Mouse (Mus musculus) naive thymus-derived CD4-positive, alpha-beta T cell, adult 2 months (primary cell): Measurements from ENCODE around the gene Efcab5.
"Not testable (repeated sequence)": the region's sequence is repeated elsewhere in the genome, so short reads cannot be mapped to it uniquely, and the experiment has no call there.

Experiments used
- DNase-seq: peaks from one replicate; pipeline ENCODE4 v3.0.0-alpha.2; 2011; ENCODE audit warnings: low read depth

Gene Efcab5

DNA sequence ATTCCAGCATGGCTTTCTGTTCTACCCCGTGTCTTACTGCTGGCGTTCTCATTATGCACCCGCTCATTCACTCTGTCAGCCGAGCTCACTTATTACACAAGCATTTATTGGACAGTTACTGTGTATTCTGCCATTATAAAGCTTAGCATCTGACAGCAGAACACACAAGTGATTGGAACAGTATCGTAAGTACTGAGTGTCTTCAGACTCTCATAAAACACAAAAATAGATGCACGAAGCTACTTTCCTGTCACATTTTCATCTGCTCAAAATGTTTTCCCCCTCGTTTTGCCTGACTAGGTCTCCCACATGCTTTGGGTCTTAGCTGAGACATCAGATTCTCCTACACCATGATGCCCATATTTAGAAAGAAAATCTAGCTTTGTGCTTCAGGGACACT lies 14.2 kb downstream of the Efcab5 start:
- DNase-seq = no peak

DNA sequence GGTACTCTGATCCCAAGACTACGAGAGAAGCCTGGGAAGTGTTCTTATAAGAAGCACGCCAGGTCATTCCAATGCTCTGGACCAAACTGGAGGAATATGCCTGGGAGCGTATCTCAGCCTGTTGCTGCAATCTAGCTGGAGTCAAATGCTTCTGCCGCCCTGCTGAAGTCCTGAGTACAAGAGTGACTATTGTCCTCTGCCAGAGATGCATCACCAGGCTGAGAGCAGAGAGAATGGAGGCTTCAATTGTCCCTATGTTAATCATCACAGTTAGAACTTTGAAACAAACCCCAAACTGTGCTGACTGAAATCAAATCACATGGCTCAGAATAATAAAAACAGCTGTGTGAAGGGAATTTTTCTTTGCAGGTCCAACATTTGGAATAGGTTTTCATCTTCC lies 15.0 kb downstream of the Efcab5 start:
- no peak for DNase-seq

DNA sequence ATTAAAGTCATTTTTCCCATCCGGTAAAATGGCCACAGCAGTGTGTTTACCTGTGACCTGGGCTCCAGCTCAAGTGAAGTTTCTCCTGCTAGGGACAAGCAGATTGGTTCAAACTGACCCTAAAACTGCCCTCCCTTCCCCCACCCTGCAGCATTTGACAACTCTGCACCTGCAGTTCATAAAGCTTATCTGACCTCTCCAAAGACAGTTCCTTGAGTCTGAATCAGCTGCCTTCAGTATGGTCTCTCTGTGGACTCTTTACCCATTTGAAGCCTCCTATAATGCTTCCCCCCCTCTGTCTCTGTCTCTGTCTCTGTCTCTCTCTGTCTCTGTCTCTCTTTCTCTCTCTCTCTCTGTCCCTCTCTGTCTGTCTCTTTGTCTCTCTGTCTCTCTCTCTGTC lies 28.0 kb downstream of the Efcab5 start:
- DNase-seq = no peak

DNA sequence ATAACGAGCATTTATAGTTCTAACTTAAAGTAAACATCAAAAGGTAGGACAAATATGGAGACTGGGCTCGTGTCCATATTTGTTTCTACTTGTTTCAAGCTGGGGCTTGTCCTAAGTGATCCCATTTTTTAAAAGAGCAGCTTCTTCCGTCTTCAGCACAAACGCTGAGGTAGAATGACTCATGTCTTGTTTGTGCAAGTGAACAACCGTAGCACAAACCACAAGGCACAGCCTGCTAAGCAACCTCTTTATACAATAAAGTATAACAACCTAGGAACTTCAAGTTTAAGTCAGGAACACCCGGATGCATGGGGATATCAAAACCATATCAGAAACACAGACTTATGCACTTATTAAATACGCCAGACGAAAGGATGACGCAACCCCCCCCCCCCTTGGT lies 28.4 kb downstream of the Efcab5 start:
- no peak for DNase-seq

DNA sequence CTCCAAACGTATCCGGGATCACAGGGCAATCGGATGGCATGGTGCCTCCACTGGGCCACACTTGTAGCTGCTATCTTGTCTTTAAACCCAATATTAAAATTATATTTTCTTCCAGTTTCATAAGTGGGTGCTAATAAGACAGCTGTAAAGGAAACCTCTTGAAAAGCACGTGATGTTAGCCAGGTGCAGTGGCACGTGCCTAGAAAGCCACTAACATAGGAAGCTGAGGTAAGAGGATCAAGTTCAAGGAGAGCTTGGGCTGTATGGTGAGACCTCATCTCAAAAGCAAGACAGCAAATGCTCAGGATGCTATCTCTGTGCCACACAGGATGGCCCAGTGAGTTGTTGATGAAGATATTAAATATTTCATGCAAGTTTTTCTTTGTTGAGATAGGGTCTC lies 34.6 kb downstream of the Efcab5 start:
- no peak for DNase-seq

DNA sequence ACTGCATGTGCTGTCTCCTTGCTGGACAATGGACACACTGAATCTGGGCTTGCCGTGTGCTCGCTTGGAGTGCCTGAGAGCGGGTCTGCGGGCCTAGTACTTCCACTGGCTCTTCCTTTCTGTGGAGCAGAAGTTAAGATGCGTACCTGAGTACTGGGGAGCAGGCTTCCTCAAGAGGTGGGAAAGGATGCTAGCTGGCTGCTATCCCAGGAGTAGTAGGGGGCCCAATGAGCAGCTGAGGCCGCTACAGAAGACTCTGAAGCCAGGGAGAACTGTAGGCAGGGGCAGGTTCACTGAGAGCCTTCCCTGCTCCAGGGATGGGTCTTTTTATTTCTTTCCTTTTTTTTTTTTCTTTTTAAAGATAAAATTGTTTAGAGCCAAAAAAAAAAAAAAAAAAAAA lies 38.0 kb downstream of the Efcab5 start:
- DNase-seq = no peak

DNA sequence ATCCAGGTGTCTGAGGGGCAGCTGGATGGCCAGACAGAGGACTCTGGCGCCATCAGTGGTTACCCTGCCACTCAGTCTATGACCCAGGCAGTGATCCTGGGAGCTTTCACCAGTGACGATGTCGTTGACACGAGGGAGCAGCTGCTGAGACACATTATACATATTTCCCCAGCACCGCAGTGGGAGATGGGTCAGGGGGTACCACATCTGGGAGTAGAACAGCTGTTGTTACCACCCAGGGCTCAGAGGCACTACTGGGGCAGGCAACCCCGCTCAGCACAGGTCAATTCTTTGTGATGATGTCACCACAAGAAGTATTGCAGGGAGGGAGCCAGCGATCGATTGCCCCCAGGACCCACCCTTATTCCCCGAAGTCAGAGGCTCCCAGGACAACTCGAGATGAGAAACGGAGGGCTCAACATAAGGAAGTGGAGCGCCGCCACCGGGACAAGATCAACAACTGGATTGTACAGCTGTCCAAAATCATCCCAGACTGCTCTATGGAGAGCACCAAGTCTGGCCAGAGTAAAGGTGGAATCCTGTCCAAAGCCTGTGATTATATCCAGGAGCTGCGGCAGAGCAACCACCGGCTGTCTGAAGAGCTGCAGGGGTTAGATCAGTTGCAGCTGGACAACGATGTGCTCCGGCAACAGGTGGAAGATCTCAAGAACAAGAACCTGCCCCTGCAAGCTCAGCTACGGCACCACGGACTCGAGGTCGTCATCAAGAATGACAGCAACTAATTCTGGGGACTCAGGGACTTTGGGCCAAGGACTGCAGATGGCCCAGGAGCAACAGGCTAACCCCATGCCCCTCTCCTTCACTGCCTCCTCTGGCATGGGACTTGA lies 38.8 kb downstream of the Efcab5 start:
- DNase-seq = not testable (repeated sequence)

DNA sequence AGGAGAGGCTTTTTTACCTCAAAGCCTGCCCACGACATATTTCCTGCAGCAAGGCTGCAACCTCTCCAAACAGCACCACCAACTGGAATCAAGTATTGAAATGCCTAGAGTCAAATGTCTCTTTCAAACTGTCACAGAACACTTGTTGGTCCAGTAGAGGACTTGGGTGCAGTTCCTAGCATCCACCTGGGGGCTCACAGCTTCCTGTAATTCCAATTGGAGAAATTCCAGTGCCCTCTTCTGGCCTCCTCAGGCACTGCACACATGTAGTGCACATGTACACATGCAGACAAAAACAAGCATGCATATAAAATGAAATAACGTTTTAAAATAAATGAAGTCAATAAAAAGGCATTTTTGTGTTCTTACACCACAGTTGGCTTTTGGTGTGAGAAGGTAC lies 40.0 kb downstream of the Efcab5 start:
- no peak for DNase-seq

DNA sequence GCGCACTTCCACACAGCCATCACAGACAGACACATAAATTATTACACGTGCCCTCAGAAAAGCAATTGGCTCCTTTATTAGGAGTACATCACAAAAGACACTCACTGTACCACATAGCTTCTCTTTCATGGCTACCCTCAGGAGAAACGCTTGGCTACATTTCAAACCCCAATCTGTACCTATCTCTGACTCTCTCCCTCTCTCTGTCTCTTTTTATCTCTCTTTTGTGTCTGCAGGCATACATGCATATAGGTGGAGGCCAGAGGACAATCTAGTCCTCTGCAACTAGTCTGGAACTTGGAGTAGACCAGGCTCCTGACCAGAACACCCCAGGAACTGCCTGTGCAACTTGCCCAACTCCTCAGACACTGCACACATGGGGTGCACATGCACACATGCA lies 41.0 kb downstream of the Efcab5 start:
- DNase-seq = no peak

DNA sequence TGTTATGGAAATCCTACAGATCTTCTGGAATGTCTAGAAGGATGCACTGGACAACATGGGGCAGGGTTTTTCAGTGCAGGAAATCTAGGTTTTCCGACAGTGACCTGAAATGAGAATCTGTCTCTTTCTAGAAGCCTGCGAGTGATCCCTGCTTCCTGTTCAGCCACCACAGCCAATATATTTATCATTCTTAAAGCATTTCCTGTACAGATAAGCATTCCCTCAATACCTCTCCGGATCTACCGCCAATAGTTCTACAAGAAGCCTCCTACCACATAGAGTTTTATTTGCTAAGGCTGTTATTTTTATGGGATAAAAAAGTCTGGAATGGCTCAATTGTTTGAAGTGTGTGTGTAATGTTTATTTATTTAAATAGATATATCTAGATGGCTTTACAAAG lies 43.3 kb downstream of the Efcab5 start:
- DNase-seq = no peak

DNA sequence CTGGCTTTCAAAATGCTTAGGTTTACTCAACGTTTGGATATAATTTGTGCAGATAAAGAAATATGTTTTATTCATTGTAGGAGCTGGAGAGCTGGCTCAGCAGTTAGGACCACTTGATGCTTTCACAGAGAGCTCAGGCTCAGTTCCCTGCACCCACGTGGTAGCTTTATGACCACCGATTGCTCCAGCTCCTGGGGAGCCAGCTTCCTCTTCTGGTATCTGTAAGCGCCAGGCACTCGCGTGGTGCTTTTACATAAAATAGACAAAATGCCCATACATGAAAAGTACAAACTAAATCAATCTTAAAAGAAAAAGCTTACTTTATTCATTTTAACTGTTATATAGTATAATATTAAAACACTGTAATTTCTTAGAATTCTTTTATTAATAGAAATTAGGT lies 46.8 kb downstream of the Efcab5 start:
- no peak for DNase-seq

DNA sequence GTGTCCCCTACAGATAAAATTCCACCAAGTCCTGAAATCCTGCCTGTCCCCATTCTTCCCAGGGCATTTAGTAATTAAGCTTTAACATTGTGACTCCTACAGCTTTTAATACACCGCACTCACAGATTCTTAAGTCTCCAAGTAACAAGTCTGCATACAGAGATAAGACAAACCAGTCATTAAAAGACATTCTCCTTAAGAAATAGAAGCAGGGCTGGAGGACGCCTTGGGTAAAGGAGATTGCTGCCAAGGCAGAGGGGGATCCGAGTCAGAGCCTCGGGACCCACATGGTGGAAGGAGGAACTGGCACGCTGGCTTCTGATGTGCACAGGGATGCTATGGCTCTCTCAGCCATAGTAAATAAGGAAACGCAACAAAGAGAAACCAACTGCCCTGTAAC lies 48.8 kb downstream of the Efcab5 start:
- no peak for DNase-seq

DNA sequence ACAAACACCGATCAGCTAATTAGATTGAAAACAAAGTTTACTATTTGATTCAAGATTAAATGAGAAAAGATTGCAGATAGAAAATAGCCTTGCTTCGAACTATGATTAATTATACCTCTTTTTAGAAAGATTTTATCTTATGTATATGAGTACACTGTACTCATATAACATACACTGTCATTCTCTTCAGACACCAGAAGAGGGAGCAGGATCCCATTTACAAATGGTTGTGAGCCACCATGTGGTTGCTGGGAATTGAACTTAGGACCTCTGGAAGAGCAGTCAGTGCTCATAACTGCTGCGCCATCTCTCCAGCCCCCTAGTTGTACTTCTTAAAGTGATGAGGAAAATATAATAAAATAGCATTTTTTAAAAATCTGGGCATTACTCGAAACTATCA lies 55.3 kb downstream of the Efcab5 start:
- peak; percentile 5 for DNase-seq

DNA sequence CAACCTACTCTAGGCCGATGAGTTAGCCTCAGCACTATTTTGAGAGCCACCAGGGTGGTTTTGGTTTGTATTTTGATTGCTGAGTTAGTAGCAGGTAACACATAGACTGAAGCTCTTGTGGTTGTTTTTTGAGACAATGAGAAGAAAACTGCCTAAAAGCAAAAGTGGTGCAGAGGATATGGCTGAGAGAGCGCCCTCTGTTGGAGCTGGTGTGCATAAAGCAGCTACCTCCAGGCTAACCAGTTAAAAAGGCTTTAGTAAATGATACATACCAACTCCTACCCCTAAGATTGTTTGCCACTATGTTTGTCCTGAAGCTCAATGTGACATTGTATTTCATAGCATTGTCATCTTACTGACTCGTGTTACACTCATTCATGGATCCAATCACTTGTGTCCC lies 56.2 kb downstream of the Efcab5 start:
- DNase-seq = peak; percentile 58

DNA sequence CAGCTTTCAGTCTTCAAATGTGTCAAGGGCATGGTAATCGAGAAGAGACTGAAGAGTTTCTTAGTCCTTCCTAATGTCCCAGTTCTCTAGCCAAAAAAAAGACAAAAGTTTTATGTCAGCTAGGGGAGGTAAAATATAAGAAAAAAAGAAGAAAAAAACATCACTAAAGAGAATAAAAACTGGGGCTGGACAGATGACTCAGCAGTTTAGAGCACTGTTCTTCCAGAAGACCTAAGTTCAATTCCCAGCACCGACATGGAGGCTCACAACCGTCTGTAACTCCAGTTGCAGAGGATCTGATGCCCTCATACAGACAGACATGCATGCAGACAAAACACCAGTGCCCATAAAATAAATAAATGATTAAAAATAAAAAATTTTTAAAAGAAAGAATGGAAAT lies 60.2 kb downstream of the Efcab5 start:
- no peak for DNase-seq

DNA sequence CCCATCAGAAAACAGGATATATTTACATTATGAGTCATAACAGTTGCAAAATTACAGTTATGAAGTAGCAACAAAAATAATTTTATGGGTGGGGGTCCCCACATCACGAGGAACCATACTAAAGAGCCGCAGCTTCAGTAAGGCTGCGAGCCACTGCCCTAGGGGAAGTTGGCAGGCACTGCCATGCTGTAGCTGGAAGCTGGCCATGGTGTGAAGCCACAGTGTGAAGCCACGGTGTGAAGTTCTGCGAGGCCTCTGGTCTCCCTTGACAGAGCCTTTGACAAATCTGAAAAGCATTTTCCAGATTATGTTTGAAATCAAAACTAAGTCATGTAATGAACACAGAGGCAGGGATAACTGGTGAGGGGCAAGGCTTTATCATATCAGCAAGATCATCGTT lies 77.6 kb downstream of the Efcab5 start:
- no peak for DNase-seq

DNA sequence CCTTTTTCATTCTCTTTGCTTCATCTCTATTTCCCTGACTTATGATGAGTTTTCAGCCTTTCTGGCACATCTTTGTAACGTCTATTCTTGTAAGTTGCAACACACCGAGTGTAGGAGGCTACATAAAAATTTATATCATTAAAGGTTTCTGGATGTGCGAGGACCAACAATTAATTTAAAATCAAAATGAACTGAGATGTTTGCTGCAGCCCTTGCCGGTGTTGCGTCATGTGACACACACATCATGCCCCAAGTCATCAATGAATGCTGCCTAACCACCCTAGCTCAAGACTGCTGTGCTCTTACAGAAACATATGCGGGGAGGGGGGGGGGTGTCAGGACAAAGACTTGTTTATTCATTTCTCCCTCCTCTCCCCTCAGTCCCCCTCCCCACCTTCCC lies 80.3 kb downstream of the Efcab5 start:
- no peak for DNase-seq

DNA sequence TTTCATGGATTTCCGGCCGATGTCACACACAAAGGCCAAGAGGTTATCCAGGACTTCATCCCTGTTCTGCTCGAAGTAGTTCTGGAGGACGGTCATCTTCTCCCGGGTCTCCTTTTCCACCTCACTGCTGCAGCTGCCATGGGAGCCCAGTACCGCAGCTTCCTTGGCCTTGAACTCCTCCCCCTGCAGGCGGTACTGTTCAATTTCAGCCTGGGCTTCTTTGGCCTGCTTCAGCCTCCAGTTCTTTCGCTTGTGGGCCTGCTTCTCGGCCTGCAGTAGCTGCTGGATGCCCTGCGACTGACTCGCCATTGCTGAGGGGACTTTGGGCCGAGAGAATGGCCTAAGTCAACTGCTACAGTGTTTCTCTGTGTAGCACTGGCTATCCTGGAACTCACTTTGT lies 80.9 kb downstream of the Efcab5 start:
- DNase-seq = not testable (repeated sequence)

DNA sequence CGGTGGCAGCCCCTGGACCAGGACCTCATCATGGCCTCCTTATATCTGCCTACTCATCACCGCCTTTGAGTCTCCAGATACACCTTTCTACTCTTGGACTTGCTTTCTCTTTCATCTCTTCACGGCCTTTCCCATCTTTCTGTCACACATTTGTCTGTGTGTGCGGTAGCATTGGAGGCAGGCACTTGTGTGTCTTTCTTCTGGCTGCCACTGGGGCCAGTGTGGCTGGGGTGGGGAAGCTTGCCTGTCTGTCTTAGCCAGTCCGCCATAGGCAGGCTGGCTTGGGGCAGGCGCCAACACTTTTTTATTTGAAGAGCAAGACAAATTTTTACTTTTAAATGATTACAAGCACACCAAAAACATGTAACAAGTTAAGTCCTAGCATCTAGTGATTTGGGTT lies 81.8 kb downstream of the Efcab5 start:
- no peak for DNase-seq

DNA sequence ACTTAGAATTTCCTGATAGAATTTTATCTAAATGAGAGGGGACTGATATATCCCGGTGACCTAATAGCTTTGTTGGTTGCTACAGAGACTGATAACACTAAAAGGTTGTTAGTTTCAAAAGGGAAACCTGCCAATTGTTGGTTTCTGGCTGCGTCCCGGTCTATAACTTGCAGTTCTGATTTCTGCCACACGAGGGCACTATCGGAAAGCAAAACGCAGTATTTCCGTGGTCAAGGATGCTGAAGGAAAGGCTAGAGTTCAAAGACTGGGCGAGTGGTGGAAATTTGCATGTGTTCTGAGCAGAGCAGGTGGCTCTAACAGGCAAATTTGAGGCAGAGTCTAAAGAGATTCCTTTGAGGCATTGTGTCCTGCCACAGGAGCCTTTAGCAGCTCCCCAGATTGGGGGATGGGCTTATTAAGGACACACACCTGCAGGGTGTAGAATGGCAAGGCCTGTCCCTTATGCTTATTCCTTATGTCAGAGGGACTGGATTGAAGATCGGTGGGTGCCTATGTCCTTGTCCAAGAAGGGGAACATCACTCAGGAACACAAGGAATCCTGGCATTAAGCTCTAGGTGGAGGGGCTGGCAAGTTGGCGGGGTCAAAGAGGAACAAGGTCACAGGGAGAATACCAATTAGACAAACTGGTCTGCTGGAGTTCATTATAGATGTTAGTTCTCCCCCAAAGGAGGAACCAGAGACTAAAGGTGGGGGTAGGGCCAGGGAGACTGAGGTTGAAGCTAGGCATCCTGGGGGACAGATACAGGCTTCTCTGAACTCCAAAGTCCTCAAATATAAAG lies 88.4 kb downstream of the Efcab5 start:
- DNase-seq = peak; percentile 84

DNA sequence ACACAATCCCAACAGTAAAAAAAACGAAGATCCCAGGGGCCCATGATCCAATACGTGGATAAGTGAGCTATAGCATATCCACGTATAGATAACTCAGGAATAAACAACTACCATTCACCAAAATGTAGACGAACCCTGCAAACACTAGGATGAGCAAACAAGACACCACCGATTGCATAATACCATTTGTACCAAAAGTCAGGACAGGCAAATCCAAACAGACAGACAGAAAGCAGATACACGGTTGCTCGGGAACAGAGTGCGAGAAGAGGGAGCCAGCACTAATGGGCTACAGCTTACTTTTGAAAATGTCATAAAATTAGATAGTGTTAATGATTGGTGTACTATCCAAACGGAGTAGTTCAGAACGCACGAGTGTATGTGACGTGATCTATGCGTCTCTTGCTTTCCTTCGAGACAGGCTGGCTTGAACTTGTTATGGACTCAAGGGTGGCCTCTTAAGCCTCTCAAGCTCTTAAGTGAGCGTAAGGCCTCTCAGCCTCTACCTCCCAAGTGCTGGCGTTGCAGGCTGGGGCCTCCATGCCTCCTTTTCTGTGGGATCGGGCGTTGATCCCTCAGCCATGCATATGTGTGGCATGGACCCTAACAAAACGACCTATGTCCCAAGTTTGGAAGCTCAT lies 90.3 kb downstream of the Efcab5 start:
- no peak for DNase-seq

DNA sequence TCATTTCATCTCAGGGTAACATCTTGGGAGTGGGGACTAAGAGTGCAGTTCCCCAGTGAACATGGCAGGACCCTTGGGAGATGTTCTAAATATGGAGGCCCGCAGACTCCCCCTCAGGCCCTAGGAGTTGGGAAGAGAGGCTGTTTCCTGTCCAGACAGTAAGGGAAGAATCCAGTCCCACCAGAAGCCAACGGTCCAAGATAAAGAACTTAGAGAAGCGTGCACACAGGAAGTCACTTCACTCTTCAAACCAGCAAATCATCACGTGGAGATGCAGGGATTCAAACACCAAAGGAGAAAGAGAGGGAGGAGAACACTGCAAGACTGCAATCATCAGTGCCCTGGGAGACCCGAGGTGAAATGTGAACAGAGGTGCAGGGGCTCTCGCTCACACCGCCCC lies 91.8 kb downstream of the Efcab5 start:
- DNase-seq = no peak

DNA sequence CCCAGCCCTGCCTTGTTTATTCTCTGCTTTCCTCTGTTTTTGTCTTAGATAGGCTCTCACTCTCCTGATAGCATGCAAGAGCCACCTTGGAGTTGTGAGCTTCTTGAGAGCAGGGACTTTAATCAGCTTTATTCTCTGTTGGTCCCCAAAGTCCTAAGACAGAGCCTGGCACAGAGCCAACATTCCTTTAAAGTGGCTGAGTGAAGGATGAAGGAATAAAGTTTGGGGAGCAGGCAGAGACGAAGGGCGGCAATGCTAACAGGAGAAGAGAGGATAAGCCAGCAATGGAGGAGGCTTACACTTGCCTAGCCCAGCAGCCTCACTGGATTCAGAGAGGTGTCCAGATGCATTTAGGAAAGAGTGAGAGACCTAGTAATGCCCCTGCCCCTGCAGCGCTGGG lies 92.2 kb downstream of the Efcab5 start:
- no peak for DNase-seq
